Mouse (Mus musculus): ENCODE results near the gene Slc2a5.
A peak's percentile ranks its signal among the peaks of the same experiment; 100 is the strongest.

DNA sequence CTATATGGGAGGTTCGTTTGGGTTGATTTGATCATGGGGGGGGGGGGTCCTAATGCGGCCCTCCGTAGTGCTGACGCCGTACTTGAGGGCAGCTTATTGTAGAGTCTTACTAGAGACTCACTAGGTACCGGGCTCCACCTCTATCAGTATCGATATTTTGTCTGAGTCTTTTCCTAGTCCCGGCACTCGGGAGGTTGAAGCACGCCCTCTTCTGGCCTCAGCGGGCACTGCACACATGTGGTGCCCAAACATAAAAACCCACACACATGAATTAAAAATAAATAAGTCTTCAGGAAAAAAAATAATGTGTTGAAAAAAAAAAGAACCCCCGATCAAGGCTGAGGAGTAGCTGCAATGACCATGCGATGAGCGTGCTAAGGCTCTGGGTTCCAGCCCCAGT lies 54.9 kb downstream of the Slc2a5 start:
- TF ChIP-seq CTCF (conservative IDR thresholded peaks at IDR 0.05; ENCODE audit: low read length) (peak; percentile 70), NANOG (IDR thresholded peaks at IDR 0.05; ENCODE audit: borderline replicate concordance, low read length) (no peak), POU5F1 (IDR thresholded peaks at IDR 0.05; ENCODE audit: borderline replicate concordance, low read length) (no peak)
